Mouse (Mus musculus): ENCODE results near the gene St6galnac5. TPM values are rescaled to one million over a fixed set of nuclear protein-coding genes. Genes with fewer than 3 reads are reported as not detected.
A peak's percentile ranks its signal among the peaks of the same experiment; 100 is the strongest.

St6galnac5 gene
- total and polyA plus RNA-seq, 3 experiments = 0.04 TPM; not detected in 2

DNA sequence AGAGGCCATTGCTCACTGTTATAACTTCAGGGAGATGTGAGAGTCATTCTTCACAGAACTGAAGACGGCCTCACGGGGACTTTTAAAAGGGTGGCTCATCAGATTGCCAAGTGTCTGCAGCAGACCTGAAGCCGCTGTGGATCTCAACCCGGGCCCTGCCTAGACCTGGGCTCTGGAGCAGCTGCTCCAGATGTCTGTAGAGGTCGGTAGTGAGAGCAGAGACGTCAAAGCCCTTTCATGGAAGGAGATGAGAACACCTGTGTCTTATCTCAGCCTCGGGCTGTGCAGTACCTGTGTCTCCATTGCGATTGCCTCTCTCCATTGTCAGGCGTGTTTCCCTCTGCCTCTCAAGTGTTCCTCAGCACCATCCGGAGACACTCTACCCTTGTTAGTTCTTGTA lies 62.9 kb downstream of the St6galnac5 start:
- Histone ChIP-seq H3K27ac (ENCODE audit: insufficient read depth, low read depth) (no peak overlapping the region), H3K4me2 (ENCODE audit: insufficient read depth, low read depth, poor library complexity, severe bottlenecking) (no peak overlapping the region), H3K4me1 (ENCODE audit: control insufficient read depth in 1 of 2, insufficient read depth in 2 of 2) (peaks cover 10 to 35% of the 10 kb centered on the region in 2 experiments), H3K9ac (ENCODE audit: insufficient read depth, low read depth) (no peak overlapping the region), H3K27me3 (replicated peaks) (no peaks in the 10 kb centered on the region), H3K4me3 (replicated peaks in 1 of 3; ENCODE audit: low read depth in 2 of 3, low read length in 2 of 3, poor library complexity in 1 of 3) (no peak overlapping the region), H3K9me3 (replicated peaks; ENCODE audit: low read length) (no peaks in the 10 kb centered on the region), H3K79me2 (replicated peaks; ENCODE audit: control insufficient read depth, extremely low read depth, insufficient read depth, poor library complexity, severe bottlenecking) (no peaks in the 10 kb centered on the region), H3K36me3 (replicated peaks in 1 of 2; ENCODE audit: control insufficient read depth in 1 of 2, insufficient read depth in 1 of 2, low read length in 1 of 2) (no peaks in the 10 kb centered on the region)
- no peak for TF ChIP-seq HCFC1 (IDR thresholded peaks at IDR 0.05; ENCODE audit: low read depth, low read length)
- TF ChIP-seq MYC (IDR thresholded peaks at IDR 0.05; ENCODE audit: low read depth, low read length) = no peak
- TF ChIP-seq TBP (conservative IDR thresholded peaks at IDR 0.05; ENCODE audit: low read depth, low read length) = no peak
- peak; percentile 41 for TF ChIP-seq RAD21 (IDR thresholded peaks at IDR 0.05; ENCODE audit: low read depth, low read length)
- no peak for TF ChIP-seq PAX5 (IDR thresholded peaks at IDR 0.05; ENCODE audit: low read length)
- no peak for TF ChIP-seq SIN3A (IDR thresholded peaks at IDR 0.05; ENCODE audit: low read length)
- peak; percentile 30; the same call in 1 of the 2 replicates for TF ChIP-seq TCF12 (IDR thresholded peaks at IDR 0.05; ENCODE audit: low read depth, low read length)
- TF ChIP-seq ETS1 (conservative IDR thresholded peaks at IDR 0.05; ENCODE audit: low read depth, low read length) = no peak
- no peak for TF ChIP-seq ELF1 (IDR thresholded peaks at IDR 0.05; ENCODE audit: low read depth, low read length)
- no peak for TF ChIP-seq CHD1 (IDR thresholded peaks at IDR 0.05; ENCODE audit: low read depth, low read length)
- no peak for TF ChIP-seq ZKSCAN1 (IDR thresholded peaks at IDR 0.05; ENCODE audit: borderline replicate concordance, low read depth, low read length)
- TF ChIP-seq ZNF384 (IDR thresholded peaks at IDR 0.05; ENCODE audit: low read depth, low read length) = no peak
- TF ChIP-seq E2F4 (IDR thresholded peaks at IDR 0.05; ENCODE audit: insufficient replicate concordance, low read depth, low read length) = no peak
- no peak for TF ChIP-seq RCOR1 (conservative IDR thresholded peaks at IDR 0.05; ENCODE audit: low read depth, low read length)
- no peak for TF ChIP-seq USF2 (conservative IDR thresholded peaks at IDR 0.05; ENCODE audit: low read depth, low read length)
- no peak for TF ChIP-seq CHD2 (IDR thresholded peaks at IDR 0.05; ENCODE audit: low read length)
- no peak for TF ChIP-seq USF1 (IDR thresholded peaks at IDR 0.05; ENCODE audit: low read depth, low read length)
- TF ChIP-seq KAT2A (IDR thresholded peaks at IDR 0.05; ENCODE audit: insufficient replicate concordance, low read length) = no peak
- TF ChIP-seq NELFE (IDR thresholded peaks at IDR 0.05; ENCODE audit: low read depth, low read length) = no peak
- TF ChIP-seq JUN (IDR thresholded peaks at IDR 0.05; ENCODE audit: insufficient read depth, low read depth, low read length) = no peak
- no peak for TF ChIP-seq POLR2AphosphoS2 (IDR thresholded peaks at IDR 0.05; ENCODE audit: low read depth, low read length)
- TF ChIP-seq CTCF (conservative IDR thresholded peaks at IDR 0.05 in 1 of 2, IDR thresholded peaks at IDR 0.05 in 1 of 2; ENCODE audit: low read depth in 2 of 2, low read length in 2 of 2) = peak; percentile 32 to 59
- TF ChIP-seq MAX (IDR thresholded peaks at IDR 0.05; ENCODE audit: low read length) = no peak
- TF ChIP-seq MXI1 (IDR thresholded peaks at IDR 0.05; ENCODE audit: low read depth, low read length) = no peak
- no peak for TF ChIP-seq IRF4 (IDR thresholded peaks at IDR 0.05; ENCODE audit: low read depth, low read length)
- TF ChIP-seq MAZ (IDR thresholded peaks at IDR 0.05; ENCODE audit: low read depth, low read length) = no peak
- peak; percentile 21; the same call in 1 of the 2 replicates for TF ChIP-seq MEF2A (IDR thresholded peaks at IDR 0.05; ENCODE audit: borderline replicate concordance, low read depth, low read length)
- no peak for TF ChIP-seq BHLHE40 (IDR thresholded peaks at IDR 0.05; ENCODE audit: low read depth, low read length)
- no peak for TF ChIP-seq NRF1 (IDR thresholded peaks at IDR 0.05; ENCODE audit: low read depth, low read length)
- TF ChIP-seq EP300 (IDR thresholded peaks at IDR 0.05; ENCODE audit: low read length) = no peak
- TF ChIP-seq JUND (conservative IDR thresholded peaks at IDR 0.05; ENCODE audit: low read depth, low read length) = no peak
- peak; percentile 52 for TF ChIP-seq SMC3 (IDR thresholded peaks at IDR 0.05; ENCODE audit: low read depth, low read length)
- in situ Hi-C loops (cut with MboI; ENCODE audit: low pct_ligation_motif_present, low pct_unique_long_range_greater_than_20kb, low sequenced_read_pairs) (no loop called here), dilution Hi-C loops (cut with MboI; ENCODE audit: extremely low pct_ligation_motif_present, extremely low pct_unique_long_range_greater_than_20kb, low sequenced_read_pairs) (no loop called here)
- peak; percentile 21 for DNase-seq (ENCODE audit: extremely low read depth)

Data from CH12.LX (cell line).